Mouse (Mus musculus) myocyte (in vitro differentiated cells): Measurements from ENCODE around the gene Amt. TPM values are rescaled to one million over a fixed set of nuclear protein-coding genes. Genes with fewer than 3 reads are reported as not detected.
A peak's percentile ranks its signal among the peaks of the same experiment; 100 is the strongest.

Experiments used
- H3K27me3 ChIP-seq: one replicate; pipeline ENCODE4 v1.6.1; 2011; ENCODE audit not compliant: control insufficient read depth, insufficient read depth, insufficient read length
- H3K36me3 ChIP-seq: one replicate; pipeline ENCODE4 v1.6.1; 2011; ENCODE audit not compliant: control insufficient read depth, insufficient read depth
- H3K4me2 ChIP-seq: one replicate; pipeline ENCODE4 v1.6.1; 2011; ENCODE audit warnings: low read depth, control low read depth
- H3K4me3 ChIP-seq: one replicate; pipeline ENCODE4 v1.5.1; 2011; ENCODE audit warnings: mild to moderate bottlenecking, control low read depth, moderate library complexity
- H3K79me2 ChIP-seq: one replicate; pipeline ENCODE4 v1.6.1; 2011; ENCODE audit not compliant: control insufficient read depth, insufficient read depth
- H3ac ChIP-seq: one replicate; pipeline ENCODE4 v1.6.1; 2011; ENCODE audit not compliant: control insufficient read depth, insufficient read length
- CEBPB ChIP-seq: IDR thresholded peaks from 2 replicates; pipeline ENCODE4 v1.6.1; 2011; ENCODE audit warnings: mild to moderate bottlenecking, moderate library complexity; ENCODE audit not compliant: poor library complexity, insufficient read depth, severe bottlenecking
- E2F4 ChIP-seq: IDR thresholded peaks from one replicate; pipeline ENCODE4 v1.6.1; 2011; ENCODE audit warnings: mild to moderate bottlenecking, control low read depth, moderate library complexity; ENCODE audit not compliant: insufficient read depth
- MAX ChIP-seq: IDR thresholded peaks from one replicate; pipeline ENCODE4 v1.6.1; 2011; ENCODE audit warnings: low read depth, mild to moderate bottlenecking, control low read depth
- MYOD1 ChIP-seq, 3 experiments: IDR thresholded peaks; one replicate each; pipeline ENCODE4 v1.6.1; 2011; ENCODE audit warnings: control low read depth in 2 of 3, low read depth in 2 of 3, mild to moderate bottlenecking in 2 of 3, moderate library complexity in 1 of 3; ENCODE audit not compliant: insufficient read length in 2 of 3, control insufficient read depth in 1 of 3
- MYOG ChIP-seq, 3 experiments: IDR thresholded peaks; one replicate each; pipeline ENCODE4 v1.6.1; 2011; ENCODE audit warnings: control low read depth in 2 of 3, low read depth in 2 of 3, mild to moderate bottlenecking in 2 of 3; ENCODE audit not compliant: insufficient read length in 2 of 3, control insufficient read depth in 1 of 3, insufficient read depth in 1 of 3
- POLR2A ChIP-seq: IDR thresholded peaks from one replicate; pipeline ENCODE4 v1.6.1; 2011; ENCODE audit warnings: low read depth, mild to moderate bottlenecking, control low read depth, moderate library complexity; ENCODE audit not compliant: insufficient read length
- POLR2AphosphoS2 ChIP-seq: IDR thresholded peaks from one replicate; pipeline ENCODE4 v1.6.1; 2011; ENCODE audit warnings: low read depth, control low read depth; ENCODE audit not compliant: insufficient read length
- REST ChIP-seq: IDR thresholded peaks from one replicate; pipeline ENCODE4 v1.6.1; 2011; ENCODE audit warnings: mild to moderate bottlenecking, control low read depth, moderate library complexity; ENCODE audit not compliant: insufficient read depth, insufficient read length
- SRF ChIP-seq: IDR thresholded peaks from one replicate; pipeline ENCODE4 v1.6.1; 2011; ENCODE audit warnings: low read depth; ENCODE audit not compliant: control insufficient read depth, insufficient read length
- TCF12 ChIP-seq: IDR thresholded peaks from one replicate; pipeline ENCODE4 v1.6.1; 2011; ENCODE audit warnings: mild to moderate bottlenecking, control low read depth; ENCODE audit not compliant: poor library complexity, insufficient read depth, severe bottlenecking
- TCF3 ChIP-seq: IDR thresholded peaks from one replicate; pipeline ENCODE4 v1.6.1; 2011; ENCODE audit warnings: low read depth, control low read depth; ENCODE audit not compliant: insufficient read length
- USF1 ChIP-seq: IDR thresholded peaks from one replicate; pipeline ENCODE4 v1.6.1; 2011; ENCODE audit warnings: low read depth, mild to moderate bottlenecking, control low read depth, moderate library complexity
- polyA plus RNA-seq: library from polyadenylated mRNA; unstranded; fragments of >200 nt; fragmentation: generic; extraction: Trizol; gene quantifications from one replicate; pipeline ENCODE4 v1.2.1, GENCODE M21; 2012; ENCODE audit warnings: missing spikeins

Amt gene
- polyA plus RNA-seq, 1 experiment: 2.1 TPM

GRCm38 (mm10) chr9:108261865-108262264 is 34.8 kb upstream of the Amt start:
- no peaks in the 10 kb centered on the region for H3K27me3 ChIP-seq
- H3K4me3 ChIP-seq: peak overlapping the region; percentile 46
- peak in 1 of 3 experiments; percentile 18 for TF ChIP-seq MYOD1 (IDR thresholded peaks at IDR 0.05; ENCODE audit: control insufficient read depth in 1 of 3, insufficient read length in 2 of 3, low read depth in 2 of 3)
- no peak for TF ChIP-seq E2F4
- peak in 1 of 3 experiments; percentile 3 for TF ChIP-seq MYOG (IDR thresholded peaks at IDR 0.05; ENCODE audit: control insufficient read depth in 1 of 3, insufficient read depth in 1 of 3, insufficient read length in 2 of 3, low read depth in 2 of 3)
- peaks cover under 1% of the 10 kb centered on the region for H3K36me3 ChIP-seq
- H3K79me2 ChIP-seq: peaks cover 64% of the 10 kb centered on the region
- peak overlapping the region; percentile 68 for H3K4me2 ChIP-seq
- no peak overlapping the region for H3ac ChIP-seq

GRCm38 (mm10) chr9:108262494-108263049 is 34.1 kb upstream of the Amt start:
- Histone ChIP-seq H3K27me3 (no peaks in the 10 kb centered on the region), H3K4me2 (peak overlapping the region; percentile 68), H3K4me3 (peak overlapping the region; percentile 46), H3K36me3 (no peaks in the 10 kb centered on the region), H3ac (peak overlapping the region; percentile 72), H3K79me2 (peaks cover 57% of the 10 kb centered on the region)
- TF ChIP-seq REST (no peak), CEBPB (0 out of 2 replicates have a peak, but pooled peaks have one; percentile 4)

- Histone ChIP-seq H3K27me3 (no peaks in the 10 kb centered on the region), H3K36me3 (no peaks in the 10 kb centered on the region), H3K4me2 (peak overlapping the region; percentile 68), H3K4me3 (peak overlapping the region; percentile 46), H3ac (peak overlapping the region; percentile 72), H3K79me2 (peaks cover 51% of the 10 kb centered on the region)
- TF ChIP-seq MYOG (IDR thresholded peaks at IDR 0.05; ENCODE audit: control insufficient read depth in 1 of 3, insufficient read depth in 1 of 3, insufficient read length in 2 of 3, low read depth in 2 of 3): peak in 1 of 3 experiments; percentile 61
- no peak for TF ChIP-seq MAX
- no peak for TF ChIP-seq SRF
- TF ChIP-seq E2F4: no peak
- no peak for TF ChIP-seq REST
- no peak for TF ChIP-seq TCF3
- TF ChIP-seq MYOD1 (IDR thresholded peaks at IDR 0.05; ENCODE audit: control insufficient read depth in 1 of 3, insufficient read length in 2 of 3, low read depth in 2 of 3): peak in 2 of 3 experiments; percentile 58 to 81
- no peak for TF ChIP-seq USF1
- no peak for TF ChIP-seq POLR2A
- TF ChIP-seq CEBPB: no peak
These were observed 33.4 kb upstream of the Amt start for GRCm38 (mm10) chr9:108263131-108263681.

GRCm38 (mm10) chr9:108263690-108264190 is 32.9 kb upstream of the Amt start, which contains the start of gene Dag1:
Dag1 (minus strand) TSS chr9:108263958.
- H3K4me2 ChIP-seq: peak within 1 kb of the TSS; percentile 89
- peak within 1 kb of the TSS; percentile 72 for H3ac ChIP-seq
- H3K27me3 ChIP-seq: no peaks in the 10 kb centered on the region
- no peaks in the 10 kb centered on the region for H3K36me3 ChIP-seq
- peaks cover 45% of the 10 kb centered on the region for H3K79me2 ChIP-seq
- TF ChIP-seq MAX: no peak
- TF ChIP-seq E2F4: no peak
- no peak for TF ChIP-seq SRF
- peak in 1 of 3 experiments; percentile 24 for TF ChIP-seq MYOG (IDR thresholded peaks at IDR 0.05; ENCODE audit: control insufficient read depth in 1 of 3, insufficient read depth in 1 of 3, insufficient read length in 2 of 3, low read depth in 2 of 3)
- no peak for TF ChIP-seq REST
- no peak for TF ChIP-seq MYOD1 (IDR thresholded peaks at IDR 0.05; ENCODE audit: control insufficient read depth in 1 of 3, insufficient read length in 2 of 3, low read depth in 2 of 3)
- TF ChIP-seq POLR2AphosphoS2: peak; percentile 99
- TF ChIP-seq TCF12: no peak
- no peak for TF ChIP-seq USF1
- no peak for TF ChIP-seq CEBPB
- peak; percentile 99 for TF ChIP-seq POLR2A
- TF ChIP-seq TCF3: no peak
- peak within 1 kb of the TSS; percentile 46 for H3K4me3 ChIP-seq

- Histone ChIP-seq H3ac (peak overlapping the region; percentile 72), H3K36me3 (no peaks in the 10 kb centered on the region), H3K27me3 (no peaks in the 10 kb centered on the region), H3K4me2 (peak overlapping the region; percentile 89), H3K4me3 (peak overlapping the region; percentile 46), H3K79me2 (peaks cover 39% of the 10 kb centered on the region)
- TF ChIP-seq TCF12 (no peak), USF1 (no peak), MAX (no peak), E2F4 (no peak), POLR2A (no peak), MYOG (IDR thresholded peaks at IDR 0.05; ENCODE audit: control insufficient read depth in 1 of 3, insufficient read depth in 1 of 3, insufficient read length in 2 of 3, low read depth in 2 of 3) (no peak), TCF3 (no peak), REST (no peak)
These were observed 32.3 kb upstream of the Amt start for GRCm38 (mm10) chr9:108264191-108264921.
